Mouse (Mus musculus): ENCODE data around the gene Dnah8.

DNA sequence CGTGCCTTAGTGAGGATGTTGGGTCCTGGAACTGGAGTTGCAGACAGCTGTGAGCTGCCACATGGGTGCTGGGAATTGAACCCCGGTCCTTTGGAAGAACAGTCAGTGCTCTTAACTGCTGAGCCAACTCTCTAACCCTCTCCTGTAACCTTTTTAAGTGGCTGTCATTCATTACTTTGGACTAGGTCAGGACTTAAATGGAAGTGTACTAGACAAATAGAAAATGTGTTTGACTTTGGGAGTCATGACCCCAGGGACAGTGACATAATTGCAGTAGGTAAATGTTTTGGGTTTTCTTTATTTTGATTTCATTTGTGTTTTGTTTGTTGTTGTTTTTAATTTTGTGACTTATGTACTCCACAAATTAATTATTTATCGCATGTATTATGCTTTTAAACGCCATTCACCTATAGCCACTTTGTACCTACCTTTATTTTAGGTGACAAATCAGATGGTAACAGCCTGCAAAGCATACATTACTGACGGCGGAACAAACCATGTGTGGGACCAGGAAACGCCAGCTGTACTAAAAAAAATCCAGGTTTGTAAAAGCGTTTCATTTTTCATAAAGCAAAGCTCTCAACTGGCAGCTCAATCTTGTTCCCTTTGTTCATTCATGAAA lies 33.5 kb downstream of the Dnah8 start:
- TF ChIP-seq POLR2A (IDR thresholded peaks at IDR 0.05; ENCODE audit: extremely low read depth, insufficient read depth, low read length) (no peak), CTCF (IDR thresholded peaks at IDR 0.05; ENCODE audit: extremely low read depth, insufficient read depth, low read length) (no peak)
